Mouse (Mus musculus) kidney, postnatal 0 days (tissue): ENCODE measurements around the gene Vmn1r4. TPM values are rescaled to one million over a fixed set of nuclear protein-coding genes. Genes with fewer than 3 reads are reported as not detected.

Source experiments
- ATAC-seq: fragments of 200-750 bp; cut with Nextera tagmentation; replicated peaks from 2 replicates; pipeline ENCODE4 v1.8.0; 2017; ENCODE audit warnings: low read depth, moderate number of reproducible peaks, moderate TSS enrichment, moderate library complexity; ENCODE audit not compliant: low FRiP score
- DNase-seq: peaks from one replicate; pipeline ENCODE4 v3.0.0-alpha.2; 2016; ENCODE audit warnings: low spot score
- H3K27ac ChIP-seq: fragments of 300-500 bp; sonication (generic); 2 replicates; pipeline ENCODE4 v1.5.1; 2014; ENCODE audit warnings: mild to moderate bottlenecking
- H3K27me3 ChIP-seq: fragments of 300-500 bp; sonication (generic); 2 replicates; pipeline ENCODE4 v1.6.1; 2014; ENCODE audit warnings: low read length, mixed read lengths; ENCODE audit not compliant: insufficient read depth
- H3K36me3 ChIP-seq: fragments of 300-500 bp; sonication (generic); 2 replicates; pipeline ENCODE4 v1.6.1; 2014; ENCODE audit warnings: low read length, mixed read lengths; ENCODE audit not compliant: insufficient read depth
- H3K4me1 ChIP-seq: fragments of 300-500 bp; sonication (generic); replicated peaks from 2 replicates; pipeline ENCODE4 v1.6.1; 2014; ENCODE audit warnings: antibody characterized with exemption, low read length, mixed read lengths; ENCODE audit not compliant: insufficient read depth
- H3K4me2 ChIP-seq: fragments of 300-500 bp; sonication (generic); 2 replicates; pipeline ENCODE4 v1.6.1; 2014; ENCODE audit warnings: mild to moderate bottlenecking, low read length, moderate library complexity, mixed read lengths
- H3K4me3 ChIP-seq: fragments of 300-500 bp; sonication (generic); replicated peaks from 2 replicates; pipeline ENCODE4 v1.5.1; 2014; ENCODE audit warnings: low read depth, low read length
- H3K9ac ChIP-seq: fragments of 300-500 bp; sonication (generic); 2 replicates; pipeline ENCODE4 v1.6.1; 2014; ENCODE audit warnings: low read depth, low read length
- H3K9me3 ChIP-seq: fragments of 300-500 bp; sonication (generic); replicated peaks from 2 replicates; pipeline ENCODE4 v1.6.1; 2016; ENCODE audit warnings: low read length, inconsistent platforms, mixed read lengths
- CTCF ChIP-seq: IDR thresholded peaks from 2 replicates; pipeline ENCODE4 v1.5.1; 2016; ENCODE audit warnings: antibody characterized with exemption, low read depth, mild to moderate bottlenecking, moderate library complexity
- WGBS: fragments of 180-500 bp; shearing (Covaris S2); extraction: QIAGEN DNeasy Blood & Tissue Kit; methylation state at CpG from one replicate; pipeline ENCODE4 v1.1.7; 2014; 5-methylcytosine and 5-hydroxymethylcytosine counted together
- polyA plus RNA-seq: library from polyadenylated mRNA; unstranded; fragments of >200 nt; fragmentation: Nextera tagmentation; extraction: Ambion mirVana; gene quantifications from 2 replicates; pipeline ENCODE4 v1.2.1, GENCODE M21; 2015

The Vmn1r4 gene
- polyA plus RNA-seq, 1 experiment from 2014 or later = 0.62 TPM

DNA sequence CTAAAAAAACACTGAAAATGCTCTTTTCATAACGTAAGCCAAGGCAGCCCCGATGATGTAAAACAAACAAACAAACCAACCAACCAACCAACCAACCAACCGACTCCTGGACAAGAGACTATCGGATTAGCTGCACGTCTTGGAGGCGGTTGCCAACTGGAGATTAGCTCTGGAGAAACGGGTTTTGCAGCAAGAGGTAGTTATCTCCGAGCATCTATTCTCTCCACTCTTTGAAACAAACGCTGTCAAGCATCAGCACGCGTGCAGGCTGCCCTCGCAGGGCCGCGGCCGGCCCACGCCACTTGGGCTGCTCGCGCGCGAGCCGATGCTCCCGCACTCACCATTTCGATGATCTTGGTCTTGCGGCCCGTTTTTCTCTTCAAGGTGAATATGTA lies 487 bp upstream of the Vmn1r4 start:
- under 1% methylated on average over 25 of the region's 25 CpGs for WGBS
- Histone ChIP-seq H3K27ac (peak overlapping the region; percentile 90), H3K4me3 (peak overlapping the region; percentile 80), H3K27me3 (no peaks in the 10 kb centered on the region), H3K9me3 (no peaks in the 10 kb centered on the region), H3K4me1 (peaks cover 6% of the 10 kb centered on the region; the same call in 1 of the 2 replicates), H3K9ac (peak overlapping the region; percentile 76), H3K4me2 (peak overlapping the region; percentile 71), H3K36me3 (no peaks in the 10 kb centered on the region)
- no peak for TF ChIP-seq CTCF
- ATAC-seq = no peak; the same call in 1 of the 2 replicates
- peak; percentile 54 for DNase-seq

DNA sequence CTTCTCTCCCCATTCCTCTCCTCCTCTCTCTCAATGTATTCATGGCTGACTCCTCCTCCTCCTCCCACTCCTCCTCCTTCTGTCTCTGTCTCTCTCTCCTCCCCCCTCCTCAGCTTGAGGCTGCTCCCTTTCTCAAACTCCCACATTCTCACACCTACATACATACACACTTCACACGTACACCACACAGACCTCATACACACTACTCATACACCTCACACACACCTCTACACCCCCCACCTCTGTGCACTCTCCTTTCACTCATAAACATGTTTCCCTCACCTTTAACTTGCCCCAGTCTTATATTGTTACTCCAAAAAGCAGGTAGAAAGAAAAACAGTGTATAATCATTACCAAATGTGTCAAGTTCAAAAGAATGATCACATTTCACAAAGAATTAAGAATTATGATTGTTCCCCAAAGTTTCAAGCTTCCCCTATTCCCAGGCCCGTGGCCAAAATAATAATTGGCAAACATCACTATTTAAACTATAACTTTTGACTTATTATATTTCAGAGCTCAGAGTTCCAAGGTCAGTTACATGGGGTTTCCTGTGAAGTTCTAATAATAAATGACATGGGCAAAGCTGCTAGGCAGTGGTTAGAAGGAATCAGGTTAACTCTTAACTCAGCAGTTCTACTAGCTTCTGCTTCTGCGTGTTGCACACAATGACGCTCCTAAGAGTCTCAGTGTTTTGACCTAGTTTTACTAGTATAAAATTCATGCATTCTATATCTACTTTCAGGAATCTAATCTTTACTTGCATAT lies 8.0 kb downstream of the Vmn1r4 start:
- Histone ChIP-seq H3K27me3 (no peaks in the 10 kb centered on the region), H3K4me2 (no peak overlapping the region), H3K36me3 (no peaks in the 10 kb centered on the region), H3K27ac (no peak overlapping the region), H3K9ac (no peak overlapping the region), H3K4me1 (no peaks in the 10 kb centered on the region), H3K4me3 (no peak overlapping the region), H3K9me3 (no peaks in the 10 kb centered on the region)
- 55% methylated on average over 4 of the region's 4 CpGs for WGBS
- DNase-seq (no peak), ATAC-seq (peak; percentile 82)
- no peak for TF ChIP-seq CTCF

DNA sequence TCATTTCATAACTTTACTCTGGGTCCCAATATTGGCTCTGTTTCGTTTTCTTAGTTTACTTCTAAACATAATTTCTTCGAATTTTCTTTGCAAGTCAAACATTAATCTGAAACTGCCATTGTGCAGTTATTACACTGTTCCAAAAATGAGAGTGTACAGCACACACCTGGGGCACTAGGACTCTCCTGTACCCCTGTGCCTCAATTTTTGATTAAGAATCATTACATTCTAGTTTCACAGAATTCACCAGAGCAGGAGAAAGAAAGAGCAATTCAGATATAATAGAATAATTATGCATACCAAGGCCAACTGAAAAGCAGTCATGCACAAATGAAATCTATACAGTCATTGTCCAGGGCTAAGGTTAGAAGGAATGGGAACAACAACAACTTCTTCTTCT lies 8.6 kb downstream of the Vmn1r4 start:
- Histone ChIP-seq H3K9ac (no peak overlapping the region), H3K4me2 (no peak overlapping the region), H3K4me1 (no peaks in the 10 kb centered on the region), H3K4me3 (no peak overlapping the region), H3K36me3 (no peaks in the 10 kb centered on the region), H3K27ac (no peak overlapping the region), H3K9me3 (no peaks in the 10 kb centered on the region), H3K27me3 (no peaks in the 10 kb centered on the region)
- no peak for TF ChIP-seq CTCF
- ATAC-seq = no peak
- no peak for DNase-seq
- 67% methylated on average over 2 of the region's 2 CpGs for WGBS

DNA sequence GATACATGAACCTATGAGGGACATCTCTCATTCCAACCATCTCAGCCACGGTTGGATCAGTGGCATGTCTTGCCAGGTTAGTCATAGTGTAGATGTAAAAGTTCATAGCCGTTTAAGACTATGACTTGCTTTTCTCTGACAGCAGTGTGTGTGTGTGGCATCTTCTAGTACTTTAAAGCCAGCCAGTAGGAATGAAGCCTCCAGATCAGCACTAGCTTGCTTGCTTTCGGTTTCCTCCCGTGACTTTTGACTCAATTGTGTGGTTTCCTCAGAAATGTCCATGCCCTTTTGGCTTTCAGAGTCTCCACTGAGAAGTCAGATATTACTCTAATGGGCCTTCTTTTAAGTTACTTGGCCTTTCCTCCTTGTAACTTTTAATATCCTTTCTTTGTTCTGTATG lies 10.6 kb downstream of the Vmn1r4 start:
- Histone ChIP-seq H3K4me1 (no peaks in the 10 kb centered on the region), H3K4me2 (no peak overlapping the region), H3K9me3 (no peaks in the 10 kb centered on the region), H3K4me3 (no peak overlapping the region), H3K27ac (no peak overlapping the region), H3K27me3 (no peaks in the 10 kb centered on the region), H3K9ac (no peak overlapping the region), H3K36me3 (no peaks in the 10 kb centered on the region)
- ATAC-seq = no peak
- no peak for TF ChIP-seq CTCF
- no peak for DNase-seq
- WGBS = 85% methylated on average over 4 of the region's 4 CpGs

DNA sequence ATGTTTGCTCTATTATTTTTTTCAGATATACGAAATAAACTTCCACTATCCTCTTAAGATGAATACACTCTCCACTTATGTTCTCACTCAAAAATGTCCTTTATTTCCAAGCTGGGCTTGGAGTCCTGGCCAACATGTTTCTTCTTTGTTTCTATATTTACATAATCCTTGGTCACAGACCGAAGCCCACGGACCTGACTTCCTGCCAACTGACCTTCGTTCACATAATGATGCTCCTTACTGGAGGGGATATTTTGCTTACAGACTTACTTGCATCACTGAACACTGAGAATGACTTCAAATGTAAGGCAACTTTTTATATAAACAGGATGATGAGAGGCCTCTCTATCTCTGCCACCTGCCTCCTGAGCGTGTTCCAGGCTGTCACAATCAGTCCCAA lies 32.6 kb downstream of the Vmn1r4 start:
- Histone ChIP-seq H3K36me3 (no peaks in the 10 kb centered on the region), H3K27ac (no peak overlapping the region), H3K4me2 (no peak overlapping the region), H3K4me1 (no peaks in the 10 kb centered on the region), H3K27me3 (no peaks in the 10 kb centered on the region), H3K9ac (no peak overlapping the region), H3K4me3 (no peak overlapping the region), H3K9me3 (no peaks in the 10 kb centered on the region)
- no peak for DNase-seq
- no peak for TF ChIP-seq CTCF
- WGBS = 54% methylated on average over 5 of the region's 5 CpGs
- ATAC-seq = no peak

DNA sequence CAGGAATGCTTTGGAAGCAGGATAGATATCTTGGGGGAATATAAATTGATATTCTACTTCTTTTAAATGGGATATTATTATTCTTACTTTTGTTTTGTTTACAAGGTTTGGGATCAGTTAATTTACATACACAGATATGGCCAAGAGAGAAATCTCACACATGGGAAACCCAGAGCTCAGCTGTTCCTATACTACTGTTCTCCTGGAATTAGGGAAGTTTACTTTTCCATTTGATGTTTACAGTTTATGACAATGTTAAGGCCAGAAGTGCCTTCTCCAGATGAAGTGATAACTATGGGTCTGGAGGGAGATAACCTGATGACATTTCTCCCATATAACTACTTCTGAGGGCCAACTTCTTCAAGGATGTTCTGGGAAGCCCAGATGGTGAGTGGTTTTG lies 46.2 kb downstream of the Vmn1r4 start, which contains the start of gene Vmn1r5:
Vmn1r5 (plus strand) TSS at position 301 of the 400 bp plus-strand sequence.
- no peak within 1 kb of the TSS for H3K4me3 ChIP-seq
- no peak for TF ChIP-seq CTCF
- ATAC-seq (no peak), DNase-seq (no peak)
- H3K4me2 ChIP-seq = no peak within 1 kb of the TSS
- H3K27ac ChIP-seq = no peak within 1 kb of the TSS
- no peaks in the 10 kb centered on the region for H3K27me3 ChIP-seq
- no peaks in the 10 kb centered on the region for H3K9me3 ChIP-seq
- H3K4me1 ChIP-seq = no peaks in the 10 kb centered on the region
- H3K9ac ChIP-seq = no peak within 1 kb of the TSS
- H3K36me3 ChIP-seq = no peaks in the 10 kb centered on the region

DNA sequence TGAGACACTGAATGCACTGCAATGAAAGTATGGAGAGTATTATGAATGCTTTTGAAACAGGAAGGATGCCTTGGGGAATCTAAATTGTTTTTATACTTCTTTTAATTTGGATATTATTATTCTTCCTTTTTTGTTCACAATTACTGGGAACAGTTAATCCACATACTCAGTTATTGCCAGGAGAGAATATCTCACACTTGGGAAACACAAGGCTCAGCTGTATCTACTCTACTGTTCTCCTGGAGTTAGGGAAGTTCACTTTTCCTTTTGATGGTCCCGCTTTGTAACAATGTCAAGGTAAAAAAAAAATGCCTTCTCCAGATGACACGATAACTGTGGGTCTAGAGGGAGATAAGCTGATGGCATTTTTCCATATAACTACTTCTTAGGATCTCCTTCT lies 73.1 kb downstream of the Vmn1r4 start, which contains the start of gene Vmn1r6:
Vmn1r6 (plus strand) TSS at position 301 of the 400 bp plus-strand sequence.
- ATAC-seq (no peak), DNase-seq (no peak)
- no peak within 1 kb of the TSS for H3K4me2 ChIP-seq

More for the DNA sequence above, 73.1 kb downstream of the Vmn1r4 start, which contains the start of gene Vmn1r6:
- H3K9ac ChIP-seq = no peak within 1 kb of the TSS
- no peaks in the 10 kb centered on the region for H3K27me3 ChIP-seq
- H3K4me3 ChIP-seq = no peak within 1 kb of the TSS
- no peaks in the 10 kb centered on the region for H3K4me1 ChIP-seq
- H3K9me3 ChIP-seq = no peaks in the 10 kb centered on the region
- WGBS = 85% methylated on average over 2 of the region's 2 CpGs
- no peak for TF ChIP-seq CTCF
- no peak within 1 kb of the TSS for H3K27ac ChIP-seq
- H3K36me3 ChIP-seq = no peaks in the 10 kb centered on the region

Other genes starting within 250 kb of the Vmn1r4 start
- 147 and 170 TPM in 2 replicates for gene Lsm5, start 219.3 kb upstream of the Vmn1r4 start, polyA plus RNA-seq
- 9.1 and 10.0 TPM in 2 replicates for gene Avl9, start 209.1 kb upstream of the Vmn1r4 start, polyA plus RNA-seq
- gene Kbtbd2, start 126.2 kb upstream of the Vmn1r4 start, polyA plus RNA-seq = 16.0 TPM in 2 replicates
- gene Fkbp9, start 92.0 kb upstream of the Vmn1r4 start, polyA plus RNA-seq = 104 and 113 TPM in 2 replicates
- 82.4 and 85.9 TPM in 2 replicates for gene Nt5c3, start 83 bp upstream of the Vmn1r4 start, polyA plus RNA-seq
- not detected in 2 replicates for gene Vmn1r5, start 46.3 kb downstream of the Vmn1r4 start, polyA plus RNA-seq
- not detected in 2 replicates for gene Vmn1r6, start 73.2 kb downstream of the Vmn1r4 start, polyA plus RNA-seq
- gene Vmn1r7, start 101.3 kb downstream of the Vmn1r4 start, polyA plus RNA-seq = not detected in 2 replicates
- not detected in 2 replicates for gene Vmn1r8, start 108.3 kb downstream of the Vmn1r4 start, polyA plus RNA-seq
- not detected in 2 replicates for gene Vmn1r9, start 142.8 kb downstream of the Vmn1r4 start, polyA plus RNA-seq
- gene Vmn1r10, start 185.4 kb downstream of the Vmn1r4 start, polyA plus RNA-seq = not detected in 2 replicates
- not detected in 2 replicates for gene Vmn1r11, start 209.4 kb downstream of the Vmn1r4 start, polyA plus RNA-seq
- not detected in 2 replicates for gene Vmn1r12, start 232.9 kb downstream of the Vmn1r4 start, polyA plus RNA-seq